Mouse (Mus musculus): Measurements from ENCODE around the gene Haus6. TPM values are rescaled to one million over a fixed set of nuclear protein-coding genes. Genes with fewer than 3 reads are reported as not detected.

Haus6 gene
- polyA plus RNA-seq, 1 experiment from 2014 or later = 16.1 TPM

GRCm38 (mm10) chr4:86575283-86575983 lies 36.4 kb downstream of the Haus6 start, which contains the start of gene Rraga:
Gene Rraga, plus strand, starts transcription at chr4:86575668.
- Histone ChIP-seq H3K4me2 (peak within 1 kb of the TSS; percentile 94), H3K9me3 (replicated peaks) (no peaks in the 10 kb centered on the region), H3K36me3 (peaks cover 18% of the 10 kb centered on the region; the same call in 1 of the 2 replicates), H3K9ac (peak within 1 kb of the TSS; percentile 95), H3K4me3 (peak within 1 kb of the TSS; percentile 91), H3K27me3 (replicated peaks) (no peaks in the 10 kb centered on the region), H3K4me1 (replicated peaks) (peaks cover 15% of the 10 kb centered on the region), H3K27ac (ENCODE audit: poor library complexity, severe bottlenecking) (peak within 1 kb of the TSS; percentile 91)
- peak; percentile 97 for ATAC-seq (ENCODE audit: insufficient number of reproducible peaks, low FRiP score)
- WGBS = under 1% methylated on average over 53 of the region's 53 CpGs

DNA sequence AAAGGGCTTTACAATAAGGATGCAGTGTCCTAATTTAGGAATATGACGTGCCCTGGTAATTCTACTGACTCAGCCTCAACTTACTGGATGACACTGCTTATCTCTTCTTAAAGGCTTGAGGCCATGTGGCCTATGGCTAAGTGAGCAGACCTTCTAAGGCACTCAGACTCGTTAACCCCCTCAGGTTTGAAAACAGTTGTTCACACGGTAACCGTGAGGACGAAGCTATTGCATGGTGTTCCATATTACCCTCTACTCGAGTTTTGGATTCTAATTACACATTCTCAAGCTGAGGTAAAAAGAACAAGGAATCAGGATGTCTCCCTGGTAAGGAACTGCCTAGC lies 36.9 kb downstream of the Haus6 start:
- Histone ChIP-seq H3K9me3 (replicated peaks) (no peaks in the 10 kb centered on the region), H3K4me1 (replicated peaks) (peaks cover 15% of the 10 kb centered on the region), H3K27me3 (replicated peaks) (no peaks in the 10 kb centered on the region), H3K4me2 (peak overlapping the region; percentile 94), H3K4me3 (peak overlapping the region; percentile 91), H3K27ac (ENCODE audit: poor library complexity, severe bottlenecking) (peak overlapping the region; percentile 91; the same call in 1 of the 2 replicates), H3K36me3 (peaks cover 14% of the 10 kb centered on the region; the same call in 1 of the 2 replicates), H3K9ac (peak overlapping the region; percentile 95)
- ATAC-seq (ENCODE audit: insufficient number of reproducible peaks, low FRiP score) = peak; percentile 26; the same call in 1 of the 2 replicates
- 18% methylated on average over 6 of the region's 6 CpGs for WGBS

- no peaks in the 10 kb centered on the region for H3K27me3 ChIP-seq (replicated peaks)
- no peak for ATAC-seq (ENCODE audit: insufficient number of reproducible peaks, low FRiP score)
- no peak overlapping the region for H3K9ac ChIP-seq
- no peaks in the 10 kb centered on the region for H3K9me3 ChIP-seq (replicated peaks)
- H3K36me3 ChIP-seq = no peaks in the 10 kb centered on the region
- H3K4me1 ChIP-seq (replicated peaks) = no peaks in the 10 kb centered on the region
- no peak overlapping the region for H3K4me2 ChIP-seq
- no peak overlapping the region for H3K27ac ChIP-seq (ENCODE audit: poor library complexity, severe bottlenecking)
- 88% methylated on average over 3 of the region's 3 CpGs for WGBS
- H3K4me3 ChIP-seq = no peak overlapping the region
These were observed 50.8 kb downstream of the Haus6 start for GRCm38 (mm10) chr4:86561061-86561460.

DNA sequence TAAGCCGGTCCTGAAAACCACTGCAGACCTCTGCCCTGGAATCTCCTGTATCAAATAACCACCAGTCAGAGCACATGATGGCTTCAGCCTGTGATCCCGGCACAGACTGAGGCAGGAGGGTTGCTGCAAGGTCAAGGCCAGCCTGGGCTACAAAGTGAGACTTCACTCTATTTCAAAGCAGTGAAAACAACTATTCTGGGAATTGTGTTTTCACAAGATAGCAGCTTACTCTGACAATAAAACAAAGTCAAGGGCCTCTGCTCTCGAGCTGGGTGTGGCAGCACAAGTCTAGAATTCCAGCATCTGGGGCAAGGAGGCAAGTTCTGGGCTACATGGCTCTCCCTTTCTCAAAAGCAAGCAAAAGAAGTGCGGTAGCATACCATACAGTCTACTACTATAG lies 52.8 kb downstream of the Haus6 start:
- 64% methylated on average over 4 of the region's 4 CpGs for WGBS

DNA sequence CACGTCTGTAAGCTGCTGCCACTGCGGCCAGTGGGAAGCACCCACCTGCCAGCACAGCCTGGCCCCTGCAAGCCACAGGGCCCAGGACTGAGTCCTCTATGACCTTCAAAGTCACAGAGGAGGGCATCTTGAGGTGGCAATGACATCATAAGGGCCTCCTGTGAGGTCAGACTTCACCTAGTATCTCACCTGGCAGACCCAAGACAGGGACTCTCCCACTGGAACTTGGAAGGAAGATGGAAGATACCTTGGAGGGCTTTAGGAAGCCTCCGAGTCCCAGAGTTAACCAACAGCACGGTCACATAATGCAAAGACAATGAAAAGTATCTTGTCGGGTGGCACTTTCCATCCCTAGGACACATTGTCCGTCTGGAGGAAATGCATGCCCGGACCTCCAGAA lies 53.6 kb downstream of the Haus6 start, which contains the start of gene Saxo1:
Gene Saxo1 (minus strand): TSS at position 101 of the 400 bp plus-strand sequence.
- no peak within 1 kb of the TSS for H3K9ac ChIP-seq
- no peaks in the 10 kb centered on the region for H3K4me1 ChIP-seq (replicated peaks)
- no peaks in the 10 kb centered on the region for H3K27me3 ChIP-seq (replicated peaks)
- no peaks in the 10 kb centered on the region for H3K36me3 ChIP-seq
- no peaks in the 10 kb centered on the region for H3K9me3 ChIP-seq (replicated peaks)
- ATAC-seq (ENCODE audit: insufficient number of reproducible peaks, low FRiP score) = no peak
- H3K27ac ChIP-seq (ENCODE audit: poor library complexity, severe bottlenecking) = no peak within 1 kb of the TSS
- H3K4me3 ChIP-seq = no peak within 1 kb of the TSS
- WGBS = 87% methylated on average over 7 of the region's 7 CpGs
- H3K4me2 ChIP-seq = no peak within 1 kb of the TSS

More for the DNA sequence above, 52.8 kb downstream of the Haus6 start:
- Histone ChIP-seq H3K9ac (no peak overlapping the region), H3K4me1 (replicated peaks) (no peaks in the 10 kb centered on the region), H3K4me2 (no peak overlapping the region), H3K4me3 (no peak overlapping the region), H3K27me3 (replicated peaks) (no peaks in the 10 kb centered on the region), H3K36me3 (no peaks in the 10 kb centered on the region), H3K9me3 (replicated peaks) (no peaks in the 10 kb centered on the region), H3K27ac (ENCODE audit: poor library complexity, severe bottlenecking) (no peak overlapping the region)
- no peak for ATAC-seq (ENCODE audit: insufficient number of reproducible peaks, low FRiP score)

DNA sequence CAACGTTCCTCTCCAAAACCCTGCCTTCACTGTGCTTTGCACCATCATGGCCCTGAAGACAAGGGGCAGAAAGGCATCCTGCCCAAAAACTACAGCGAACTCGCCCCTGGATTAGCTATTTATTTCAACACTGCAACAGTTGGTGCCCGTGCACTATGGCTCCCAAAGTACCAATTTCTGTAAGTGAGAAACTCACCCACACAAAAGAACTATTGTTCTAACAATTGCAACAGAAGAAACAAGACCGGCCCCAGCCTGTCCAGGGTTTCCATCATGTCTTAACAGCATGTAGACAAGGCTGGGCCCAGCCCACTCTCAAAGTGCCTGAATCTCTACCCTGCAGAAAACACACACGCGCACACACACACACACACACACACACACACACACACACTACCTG lies 54.5 kb downstream of the Haus6 start:
- Histone ChIP-seq H3K9me3 (replicated peaks) (no peaks in the 10 kb centered on the region), H3K4me1 (replicated peaks) (no peaks in the 10 kb centered on the region), H3K36me3 (no peaks in the 10 kb centered on the region), H3K4me3 (no peak overlapping the region), H3K27me3 (replicated peaks) (no peaks in the 10 kb centered on the region), H3K9ac (no peak overlapping the region), H3K27ac (ENCODE audit: poor library complexity, severe bottlenecking) (no peak overlapping the region), H3K4me2 (no peak overlapping the region)
- ATAC-seq (ENCODE audit: insufficient number of reproducible peaks, low FRiP score) = no peak
- 76% methylated on average over 7 of the region's 7 CpGs for WGBS

DNA sequence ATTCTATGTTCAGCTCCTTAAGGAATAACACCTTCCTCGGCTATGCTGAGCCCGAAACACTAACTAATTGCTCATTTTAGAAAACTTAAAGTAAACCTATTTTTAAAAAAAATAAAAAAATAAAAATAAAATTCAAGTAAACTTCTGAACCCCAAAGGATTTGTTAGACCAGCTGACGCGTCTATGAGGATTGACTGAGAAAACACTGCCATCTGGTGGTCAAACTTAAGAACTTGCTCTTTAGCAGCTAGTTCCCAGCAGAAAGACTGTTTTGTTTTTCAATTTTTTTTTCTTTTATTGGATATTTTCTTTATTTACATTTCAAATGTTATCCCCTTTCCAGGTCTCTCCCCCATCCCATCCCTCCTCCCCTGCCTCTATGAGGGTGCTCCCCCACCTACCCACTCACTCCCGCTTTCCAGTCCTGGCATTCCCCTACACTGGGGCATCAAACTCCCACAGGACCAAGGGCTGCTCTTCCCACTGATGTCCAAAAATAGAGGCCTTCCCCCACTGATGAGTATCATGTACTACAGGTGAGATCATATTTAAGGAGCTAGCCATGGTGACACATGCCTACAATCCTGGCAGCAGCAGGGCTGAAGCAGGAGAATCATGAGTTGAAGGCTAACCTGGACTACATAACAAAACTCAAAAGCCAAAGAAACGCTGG lies 56.7 kb downstream of the Haus6 start:
- Histone ChIP-seq H3K4me2 (no peak overlapping the region), H3K36me3 (no peaks in the 10 kb centered on the region), H3K4me1 (replicated peaks) (no peaks in the 10 kb centered on the region), H3K27me3 (replicated peaks) (no peaks in the 10 kb centered on the region), H3K9me3 (replicated peaks) (no peaks in the 10 kb centered on the region), H3K27ac (ENCODE audit: poor library complexity, severe bottlenecking) (no peak overlapping the region), H3K9ac (no peak overlapping the region), H3K4me3 (no peak overlapping the region)
- no peak for ATAC-seq (ENCODE audit: insufficient number of reproducible peaks, low FRiP score)
- 21% methylated on average over 6 of the region's 6 CpGs for WGBS

- 77% methylated on average over 9 of the region's 9 CpGs for WGBS
- Histone ChIP-seq H3K36me3 (no peaks in the 10 kb centered on the region), H3K4me3 (no peak overlapping the region), H3K9me3 (replicated peaks) (no peaks in the 10 kb centered on the region), H3K4me2 (no peak overlapping the region), H3K27me3 (replicated peaks) (no peaks in the 10 kb centered on the region), H3K9ac (no peak overlapping the region), H3K27ac (ENCODE audit: poor library complexity, severe bottlenecking) (no peak overlapping the region), H3K4me1 (replicated peaks) (peaks cover 11% of the 10 kb centered on the region; the same call in 1 of the 2 replicates)
- ATAC-seq (ENCODE audit: insufficient number of reproducible peaks, low FRiP score) = no peak
These were observed 63.5 kb downstream of the Haus6 start for GRCm38 (mm10) chr4:86548332-86548731.

GRCm38 (mm10) chr4:86545615-86546014 lies 66.2 kb downstream of the Haus6 start:
- H3K36me3 ChIP-seq = no peaks in the 10 kb centered on the region
- no peak overlapping the region for H3K27ac ChIP-seq (ENCODE audit: poor library complexity, severe bottlenecking)
- H3K4me1 ChIP-seq (replicated peaks) = peaks cover 11% of the 10 kb centered on the region; the same call in 1 of the 2 replicates
- no peak overlapping the region for H3K4me2 ChIP-seq
- 45% methylated on average over 5 of the region's 5 CpGs for WGBS
- H3K27me3 ChIP-seq (replicated peaks) = no peaks in the 10 kb centered on the region
- no peak for ATAC-seq (ENCODE audit: insufficient number of reproducible peaks, low FRiP score)
- no peak overlapping the region for H3K9ac ChIP-seq
- H3K4me3 ChIP-seq = no peak overlapping the region
- no peaks in the 10 kb centered on the region for H3K9me3 ChIP-seq (replicated peaks)

GRCm38 (mm10) chr4:86543999-86544398 lies 67.9 kb downstream of the Haus6 start:
- no peak overlapping the region for H3K9ac ChIP-seq
- no peak overlapping the region for H3K4me3 ChIP-seq
- H3K36me3 ChIP-seq = no peaks in the 10 kb centered on the region
- no peaks in the 10 kb centered on the region for H3K27me3 ChIP-seq (replicated peaks)
- no peak for ATAC-seq (ENCODE audit: insufficient number of reproducible peaks, low FRiP score)
- WGBS = 75% methylated on average over 3 of the region's 3 CpGs
- H3K4me2 ChIP-seq = no peak overlapping the region
- H3K9me3 ChIP-seq (replicated peaks) = no peaks in the 10 kb centered on the region
- peaks cover 11% of the 10 kb centered on the region; the same call in 1 of the 2 replicates for H3K4me1 ChIP-seq (replicated peaks)
- no peak overlapping the region for H3K27ac ChIP-seq (ENCODE audit: poor library complexity, severe bottlenecking)

- no peaks in the 10 kb centered on the region for H3K27me3 ChIP-seq (replicated peaks)
- H3K9ac ChIP-seq = no peak overlapping the region
- WGBS = 70% methylated on average over 1 of the region's 1 CpGs
- H3K4me2 ChIP-seq = no peak overlapping the region
- peaks cover 11% of the 10 kb centered on the region; the same call in 1 of the 2 replicates for H3K4me1 ChIP-seq (replicated peaks)
- no peaks in the 10 kb centered on the region for H3K36me3 ChIP-seq
- ATAC-seq (ENCODE audit: insufficient number of reproducible peaks, low FRiP score) = no peak
- H3K9me3 ChIP-seq (replicated peaks) = no peaks in the 10 kb centered on the region
- no peak overlapping the region for H3K4me3 ChIP-seq
- no peak overlapping the region for H3K27ac ChIP-seq (ENCODE audit: poor library complexity, severe bottlenecking)
These were observed 70.3 kb downstream of the Haus6 start for GRCm38 (mm10) chr4:86541573-86541972.

Data from heart, embryonic 12.5 days (tissue).